Mouse (Mus musculus): Measurements from ENCODE around the gene Ptpn9. TPM values are rescaled to one million over a fixed set of nuclear protein-coding genes. Genes with fewer than 3 reads are reported as not detected.
A peak's percentile ranks its signal among the peaks of the same experiment; 100 is the strongest.

The Ptpn9 gene
- polyA plus RNA-seq, 1 experiment from 2014 or later: 40.0 TPM

DNA sequence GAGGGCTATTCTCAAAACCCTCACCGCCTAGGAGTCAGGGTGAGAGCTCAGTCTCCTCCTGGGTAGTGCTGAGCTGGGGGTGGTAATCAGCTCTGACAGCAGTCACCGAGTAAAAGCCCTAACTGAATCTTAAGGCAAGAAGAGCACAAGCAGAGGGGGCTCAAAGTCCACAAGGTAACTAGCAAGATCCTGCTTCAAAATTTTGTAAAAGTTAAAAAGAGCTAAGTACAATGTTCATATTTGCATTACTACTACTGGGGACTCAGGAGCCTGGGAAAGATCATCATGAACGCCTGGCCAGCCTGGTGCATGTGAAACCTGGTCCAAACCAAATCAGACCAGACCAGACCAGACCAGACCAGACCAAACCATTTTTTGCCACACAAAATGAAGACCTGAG, 73.5 kb downstream of the Ptpn9 start:
- peaks cover 5% of the 10 kb centered on the region; the same call in 1 of the 2 replicates for H3K4me1 ChIP-seq (ENCODE audit: control insufficient read depth, insufficient read depth, low read length)
- H3K9me3 ChIP-seq (ENCODE audit: control insufficient read depth, low read length): no peaks in the 10 kb centered on the region
- peaks cover 11% of the 10 kb centered on the region; the same call in 1 of the 2 replicates for H3K36me3 ChIP-seq (ENCODE audit: control insufficient read depth, insufficient read depth, low read length)
- WGBS: 73% methylated on average over 3 of the region's 3 CpGs
- no peak overlapping the region for H3K4me2 ChIP-seq (replicated peaks; ENCODE audit: low read depth, low read length)
- no peaks in the 10 kb centered on the region for H3K27me3 ChIP-seq (ENCODE audit: control insufficient read depth, insufficient read depth, low read length)
- no peak overlapping the region for H3K4me3 ChIP-seq (ENCODE audit: low read length)
- no peak overlapping the region for H3K9ac ChIP-seq (ENCODE audit: low read depth, low read length)
- no peak for ATAC-seq (ENCODE audit: low FRiP score, low TSS enrichment)
- no peak overlapping the region for H3K27ac ChIP-seq (ENCODE audit: low read depth, low read length)

DNA sequence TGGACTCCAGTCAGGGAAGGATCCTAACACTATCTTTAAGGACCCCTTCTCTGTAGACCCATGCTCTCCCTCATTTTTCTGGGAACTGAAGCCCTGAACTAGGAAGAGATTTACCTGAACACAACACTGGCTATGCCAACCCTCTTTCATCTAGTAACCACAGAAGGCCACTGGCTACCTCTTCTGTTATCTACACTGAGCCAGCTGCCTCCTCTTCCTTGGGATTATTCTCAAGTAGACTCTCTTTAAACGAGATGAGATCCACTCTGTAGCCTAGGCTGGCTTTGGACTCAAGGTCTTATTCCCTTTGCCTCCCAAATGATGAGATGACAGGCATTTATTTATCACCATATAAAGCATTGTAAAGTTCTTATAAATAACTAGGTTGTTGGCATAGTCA, 75.5 kb downstream of the Ptpn9 start:
- H3K4me3 ChIP-seq (ENCODE audit: low read length): no peak overlapping the region
- H3K4me1 ChIP-seq (ENCODE audit: control insufficient read depth, insufficient read depth, low read length): peaks cover 8% of the 10 kb centered on the region; the same call in 1 of the 2 replicates
- no peaks in the 10 kb centered on the region for H3K27me3 ChIP-seq (ENCODE audit: control insufficient read depth, insufficient read depth, low read length)
- peaks cover 7% of the 10 kb centered on the region; the same call in 1 of the 2 replicates for H3K36me3 ChIP-seq (ENCODE audit: control insufficient read depth, insufficient read depth, low read length)
- H3K9me3 ChIP-seq (ENCODE audit: control insufficient read depth, low read length): no peaks in the 10 kb centered on the region
- no peak overlapping the region for H3K9ac ChIP-seq (ENCODE audit: low read depth, low read length)
- no peak for ATAC-seq (ENCODE audit: low FRiP score, low TSS enrichment)
- no peak overlapping the region for H3K4me2 ChIP-seq (replicated peaks; ENCODE audit: low read depth, low read length)
- 61% methylated on average over 1 of the region's 1 CpGs for WGBS
- H3K27ac ChIP-seq (ENCODE audit: low read depth, low read length): no peak overlapping the region

DNA sequence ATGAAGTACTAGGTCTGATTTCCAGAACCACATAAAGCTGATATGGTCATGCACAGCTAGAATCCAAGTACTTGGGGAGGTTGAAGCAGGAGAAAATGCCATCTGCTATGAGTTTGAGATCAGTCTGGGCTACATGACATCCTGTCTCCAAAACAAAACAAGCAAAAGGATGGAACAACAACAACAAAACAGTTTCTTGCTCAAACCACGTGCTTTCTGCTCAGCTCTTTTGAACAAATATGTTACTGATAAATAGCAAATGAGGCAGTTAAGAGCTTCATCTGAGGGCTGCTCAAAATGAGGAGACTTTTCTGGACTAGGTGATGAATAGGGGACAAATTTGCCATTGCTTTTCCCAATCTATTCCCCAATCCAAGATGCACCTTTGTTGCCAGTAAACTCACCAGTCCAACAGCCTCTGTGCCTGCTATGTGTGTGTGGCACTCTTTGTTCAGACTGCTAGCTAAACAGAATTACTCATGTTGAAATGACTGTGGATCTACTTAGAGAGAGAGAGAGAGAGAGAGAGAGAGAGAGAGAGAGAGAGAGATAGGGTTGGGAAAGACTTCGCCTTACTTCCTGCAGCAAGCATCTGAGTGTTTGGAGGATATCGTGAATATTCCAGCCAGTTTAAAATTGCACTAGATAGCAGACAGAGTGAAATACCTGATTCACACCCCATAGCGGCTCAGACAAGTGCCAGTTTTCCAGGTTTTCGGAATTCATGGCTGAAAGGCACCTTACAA, 76.2 kb downstream of the Ptpn9 start:
- WGBS: 11% methylated on average over 5 of the region's 5 CpGs
- no peak for ATAC-seq (ENCODE audit: low FRiP score, low TSS enrichment)
- H3K4me3 ChIP-seq (ENCODE audit: low read length): peak overlapping the region; percentile 81
- H3K27me3 ChIP-seq (ENCODE audit: control insufficient read depth, insufficient read depth, low read length): no peaks in the 10 kb centered on the region
- no peaks in the 10 kb centered on the region; the same call in 1 of the 2 replicates for H3K36me3 ChIP-seq (ENCODE audit: control insufficient read depth, insufficient read depth, low read length)
- H3K9ac ChIP-seq (ENCODE audit: low read depth, low read length): peak overlapping the region; percentile 81
- H3K27ac ChIP-seq (ENCODE audit: low read depth, low read length): no peak overlapping the region; the same call in 1 of the 2 replicates
- H3K4me1 ChIP-seq (ENCODE audit: control insufficient read depth, insufficient read depth, low read length): peaks cover 8% of the 10 kb centered on the region; the same call in 1 of the 2 replicates
- H3K4me2 ChIP-seq (replicated peaks; ENCODE audit: low read depth, low read length): peak overlapping the region; percentile 57
- no peaks in the 10 kb centered on the region for H3K9me3 ChIP-seq (ENCODE audit: control insufficient read depth, low read length)

DNA sequence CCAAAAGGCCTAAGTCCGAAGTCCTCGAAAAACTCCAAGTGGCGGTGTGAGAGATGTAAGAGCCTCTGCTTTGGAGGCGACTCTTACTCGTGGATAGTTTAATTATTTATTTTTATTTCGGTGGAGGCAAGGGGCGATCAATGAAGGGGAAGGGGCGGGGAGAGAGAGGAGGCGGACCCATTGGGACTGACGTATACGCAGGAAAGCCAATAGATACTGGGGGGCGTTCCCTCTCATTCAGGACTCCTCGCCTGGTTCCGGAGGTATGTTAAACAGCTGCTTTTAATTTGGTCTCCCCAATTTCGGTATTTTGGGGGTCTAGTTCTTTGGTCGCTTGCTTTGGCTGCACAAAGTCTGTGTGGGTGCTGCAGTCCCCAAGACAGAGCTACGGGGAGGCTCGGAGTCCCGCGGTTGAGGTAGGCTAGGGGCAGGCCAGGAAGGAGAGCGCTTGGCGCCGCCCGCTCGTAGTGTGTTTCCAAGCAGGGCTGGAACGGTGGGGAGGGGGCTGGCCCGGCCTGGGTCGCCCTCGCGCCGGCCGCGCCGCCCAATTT, 77.2 kb downstream of the Ptpn9 start, which contains the start of gene Sin3a:
Gene Sin3a, plus strand, starts transcription at position 240 of the 551 bp plus-strand sequence.
- peak within 1 kb of the TSS; percentile 81 for H3K4me3 ChIP-seq (ENCODE audit: low read length)
- under 1% methylated on average over 34 of the region's 34 CpGs for WGBS
- no peak for ATAC-seq (ENCODE audit: low FRiP score, low TSS enrichment)
- no peaks in the 10 kb centered on the region for H3K9me3 ChIP-seq (ENCODE audit: control insufficient read depth, low read length)
- H3K27me3 ChIP-seq (ENCODE audit: control insufficient read depth, insufficient read depth, low read length): no peaks in the 10 kb centered on the region
- H3K4me2 ChIP-seq (replicated peaks; ENCODE audit: low read depth, low read length): peak within 1 kb of the TSS; percentile 57
- no peaks in the 10 kb centered on the region; the same call in 1 of the 2 replicates for H3K36me3 ChIP-seq (ENCODE audit: control insufficient read depth, insufficient read depth, low read length)
- peaks cover 8% of the 10 kb centered on the region; the same call in 1 of the 2 replicates for H3K4me1 ChIP-seq (ENCODE audit: control insufficient read depth, insufficient read depth, low read length)
- H3K27ac ChIP-seq (ENCODE audit: low read depth, low read length): peak within 1 kb of the TSS; percentile 99
- H3K9ac ChIP-seq (ENCODE audit: low read depth, low read length): peak within 1 kb of the TSS; percentile 81

DNA sequence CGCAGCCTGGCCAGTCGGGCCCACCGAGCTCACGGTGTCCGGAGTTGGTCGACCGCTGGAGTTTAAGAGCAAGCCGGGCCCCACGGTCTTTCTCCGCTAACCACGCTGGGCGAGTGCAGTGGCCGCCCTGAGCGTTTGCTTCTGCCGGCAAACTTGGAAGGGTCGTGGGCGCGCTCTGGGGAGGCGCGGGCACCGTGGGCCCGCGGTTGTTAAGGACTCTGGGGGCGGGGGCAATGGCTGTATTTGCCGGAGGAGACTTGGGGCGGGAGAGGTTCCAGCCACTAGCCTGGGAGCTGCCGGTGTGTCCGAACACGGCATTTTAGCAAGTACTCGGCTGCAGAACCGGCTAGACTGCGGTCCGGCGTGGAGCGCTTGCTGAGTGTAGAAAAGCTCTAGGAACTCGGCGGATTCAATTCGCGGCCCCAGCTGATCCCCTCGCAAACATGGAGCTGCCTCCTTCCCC, 77.8 kb downstream of the Ptpn9 start:
- WGBS: 0% methylated on average over 40 of the region's 40 CpGs
- Histone ChIP-seq H3K4me1 (ENCODE audit: control insufficient read depth, insufficient read depth, low read length) (peaks cover 8% of the 10 kb centered on the region; the same call in 1 of the 2 replicates), H3K9me3 (ENCODE audit: control insufficient read depth, low read length) (no peaks in the 10 kb centered on the region), H3K9ac (ENCODE audit: low read depth, low read length) (peak overlapping the region; percentile 81), H3K36me3 (ENCODE audit: control insufficient read depth, insufficient read depth, low read length) (no peaks in the 10 kb centered on the region), H3K4me3 (ENCODE audit: low read length) (peak overlapping the region; percentile 81), H3K27ac (ENCODE audit: low read depth, low read length) (peak overlapping the region; percentile 99), H3K4me2 (replicated peaks; ENCODE audit: low read depth, low read length) (peak overlapping the region; percentile 57), H3K27me3 (ENCODE audit: control insufficient read depth, insufficient read depth, low read length) (no peaks in the 10 kb centered on the region)
- no peak for ATAC-seq (ENCODE audit: low FRiP score, low TSS enrichment)

DNA sequence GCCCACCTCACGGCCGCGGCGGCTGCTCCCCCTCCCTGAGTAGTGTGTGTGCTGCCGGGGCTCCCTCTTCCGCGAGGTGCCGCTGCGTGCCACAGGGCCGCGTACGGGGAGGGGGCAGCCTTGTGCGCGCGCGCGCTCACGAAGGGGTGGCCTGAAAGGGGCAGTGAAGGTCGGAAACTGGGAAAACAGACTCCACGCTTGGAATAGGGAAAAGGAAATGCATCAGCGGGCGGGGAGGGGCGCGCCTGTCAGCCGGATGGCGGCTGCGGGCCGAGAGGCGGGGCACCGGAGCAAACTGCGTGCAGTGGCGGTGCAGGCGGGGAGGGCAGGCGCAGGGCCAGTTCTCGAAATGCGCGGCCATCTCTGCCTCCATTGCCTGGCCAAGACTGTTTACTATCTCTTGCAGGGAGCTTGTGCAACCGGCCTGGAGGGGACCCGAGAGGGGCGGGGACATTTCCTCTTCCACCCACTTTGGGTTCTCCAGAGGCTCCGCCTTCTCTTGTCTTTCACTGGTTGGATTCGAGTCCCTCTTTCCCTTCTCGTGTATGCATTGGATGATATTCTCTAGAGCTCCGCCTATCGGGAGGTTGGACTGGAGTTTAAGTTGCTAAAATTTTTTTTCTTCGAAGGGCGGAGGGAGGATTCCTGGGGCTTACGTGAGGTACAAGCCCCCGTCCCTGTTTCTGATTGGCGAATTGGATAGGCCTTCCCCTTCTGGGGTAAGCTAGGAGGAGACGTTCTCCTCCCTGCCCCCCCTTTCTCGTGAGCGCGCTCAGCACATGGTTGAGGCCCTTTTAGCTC, 78.5 kb downstream of the Ptpn9 start:
- H3K4me2 ChIP-seq (replicated peaks; ENCODE audit: low read depth, low read length): peak overlapping the region; percentile 57
- H3K4me3 ChIP-seq (ENCODE audit: low read length): peak overlapping the region; percentile 81
- no peaks in the 10 kb centered on the region for H3K9me3 ChIP-seq (ENCODE audit: control insufficient read depth, low read length)
- H3K9ac ChIP-seq (ENCODE audit: low read depth, low read length): peak overlapping the region; percentile 81
- H3K4me1 ChIP-seq (ENCODE audit: control insufficient read depth, insufficient read depth, low read length): peaks cover 12% of the 10 kb centered on the region; the same call in 1 of the 2 replicates
- H3K27me3 ChIP-seq (ENCODE audit: control insufficient read depth, insufficient read depth, low read length): no peaks in the 10 kb centered on the region
- peak; percentile 78 for ATAC-seq (ENCODE audit: low FRiP score, low TSS enrichment)
- no peaks in the 10 kb centered on the region for H3K36me3 ChIP-seq (ENCODE audit: control insufficient read depth, insufficient read depth, low read length)
- peak overlapping the region; percentile 99 for H3K27ac ChIP-seq (ENCODE audit: low read depth, low read length)
- WGBS: under 1% methylated on average over 53 of the region's 54 CpGs

DNA sequence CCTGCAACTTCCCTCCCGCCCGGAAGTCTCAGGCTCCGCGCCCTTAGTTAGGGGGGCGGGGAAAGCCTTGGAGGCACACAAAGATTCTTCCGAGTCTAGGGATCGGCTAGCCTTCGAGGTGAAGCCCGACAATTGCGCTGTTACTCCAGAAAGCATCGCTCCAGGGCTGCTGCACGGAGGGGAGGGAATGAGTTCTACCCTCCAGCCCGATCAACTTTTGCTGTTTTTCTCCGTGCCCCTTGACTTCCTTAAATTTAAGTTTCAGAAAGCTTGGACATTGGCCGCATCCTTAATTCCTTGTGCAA, 79.0 kb downstream of the Ptpn9 start:
- H3K27me3 ChIP-seq (ENCODE audit: control insufficient read depth, insufficient read depth, low read length): no peaks in the 10 kb centered on the region
- H3K4me1 ChIP-seq (ENCODE audit: control insufficient read depth, insufficient read depth, low read length): peaks cover 12% of the 10 kb centered on the region; the same call in 1 of the 2 replicates
- no peaks in the 10 kb centered on the region for H3K36me3 ChIP-seq (ENCODE audit: control insufficient read depth, insufficient read depth, low read length)
- 1% methylated on average over 15 of the region's 15 CpGs for WGBS
- peak overlapping the region; percentile 47 for H3K4me2 ChIP-seq (replicated peaks; ENCODE audit: low read depth, low read length)
- peak overlapping the region; percentile 92 for H3K27ac ChIP-seq (ENCODE audit: low read depth, low read length)
- H3K4me3 ChIP-seq (ENCODE audit: low read length): peak overlapping the region; percentile 81
- no peak for ATAC-seq (ENCODE audit: low FRiP score, low TSS enrichment)
- H3K9ac ChIP-seq (ENCODE audit: low read depth, low read length): peak overlapping the region; percentile 74
- H3K9me3 ChIP-seq (ENCODE audit: control insufficient read depth, low read length): no peaks in the 10 kb centered on the region

DNA sequence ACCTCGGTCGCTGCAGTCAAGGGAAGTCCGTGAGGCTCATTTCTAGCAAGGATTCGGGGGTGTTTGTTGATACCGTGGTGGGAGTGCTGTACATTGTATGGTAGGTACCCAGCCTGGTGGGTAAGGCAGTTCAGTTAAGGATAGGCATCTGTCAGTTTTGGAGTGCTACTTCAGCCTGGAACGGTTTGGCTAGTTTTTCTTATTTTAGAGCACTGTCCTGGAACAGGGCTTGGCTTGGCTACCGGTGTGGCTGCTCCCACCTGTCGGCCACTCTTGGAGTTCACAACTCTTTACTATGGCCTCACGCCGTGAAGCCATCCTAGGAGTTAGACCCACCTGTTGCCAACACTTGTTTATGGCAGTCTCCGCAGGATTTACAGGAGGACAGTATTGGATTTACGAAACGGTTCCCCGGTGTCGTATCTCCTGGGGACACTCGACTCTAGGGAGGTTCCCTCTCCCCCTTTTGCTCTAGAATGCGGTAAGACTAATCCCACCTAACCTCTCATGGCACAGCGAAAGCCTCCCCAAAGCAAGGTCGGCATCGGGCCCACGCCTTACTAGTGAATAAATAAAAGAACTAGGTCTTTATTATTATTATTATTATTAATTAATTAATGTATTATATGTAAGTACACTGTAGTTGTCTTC, 79.6 kb downstream of the Ptpn9 start:
- Histone ChIP-seq H3K36me3 (ENCODE audit: control insufficient read depth, insufficient read depth, low read length) (no peaks in the 10 kb centered on the region), H3K27ac (ENCODE audit: low read depth, low read length) (peak overlapping the region; percentile 92), H3K4me3 (ENCODE audit: low read length) (peak overlapping the region; percentile 81), H3K9ac (ENCODE audit: low read depth, low read length) (peak overlapping the region; percentile 74), H3K4me2 (replicated peaks; ENCODE audit: low read depth, low read length) (peak overlapping the region; percentile 47), H3K4me1 (ENCODE audit: control insufficient read depth, insufficient read depth, low read length) (peaks cover 12% of the 10 kb centered on the region; the same call in 1 of the 2 replicates), H3K27me3 (ENCODE audit: control insufficient read depth, insufficient read depth, low read length) (no peaks in the 10 kb centered on the region), H3K9me3 (ENCODE audit: control insufficient read depth, low read length) (no peaks in the 10 kb centered on the region)
- no peak for ATAC-seq (ENCODE audit: low FRiP score, low TSS enrichment)
- 3% methylated on average over 21 of the region's 21 CpGs for WGBS

Measured in kidney, embryonic 14.5 days (tissue).